Mouse (Mus musculus) gastrocnemius, adult 18-20 months (tissue): ENCODE measurements at regions not wholly inside any gene's neighbourhood (a gene's known extent, or its start where the extent isn't known, plus 50 kb on each side); places are given as distances from the start of the nearest gene placed in this dataset.
A peak's percentile ranks its signal among the peaks of the same experiment; 100 is the strongest.

ENCODE experiments used
- DNase-seq: peaks from one replicate; pipeline ENCODE4 v3.0.0; 2021; ENCODE audit warnings: low spot score

DNA sequence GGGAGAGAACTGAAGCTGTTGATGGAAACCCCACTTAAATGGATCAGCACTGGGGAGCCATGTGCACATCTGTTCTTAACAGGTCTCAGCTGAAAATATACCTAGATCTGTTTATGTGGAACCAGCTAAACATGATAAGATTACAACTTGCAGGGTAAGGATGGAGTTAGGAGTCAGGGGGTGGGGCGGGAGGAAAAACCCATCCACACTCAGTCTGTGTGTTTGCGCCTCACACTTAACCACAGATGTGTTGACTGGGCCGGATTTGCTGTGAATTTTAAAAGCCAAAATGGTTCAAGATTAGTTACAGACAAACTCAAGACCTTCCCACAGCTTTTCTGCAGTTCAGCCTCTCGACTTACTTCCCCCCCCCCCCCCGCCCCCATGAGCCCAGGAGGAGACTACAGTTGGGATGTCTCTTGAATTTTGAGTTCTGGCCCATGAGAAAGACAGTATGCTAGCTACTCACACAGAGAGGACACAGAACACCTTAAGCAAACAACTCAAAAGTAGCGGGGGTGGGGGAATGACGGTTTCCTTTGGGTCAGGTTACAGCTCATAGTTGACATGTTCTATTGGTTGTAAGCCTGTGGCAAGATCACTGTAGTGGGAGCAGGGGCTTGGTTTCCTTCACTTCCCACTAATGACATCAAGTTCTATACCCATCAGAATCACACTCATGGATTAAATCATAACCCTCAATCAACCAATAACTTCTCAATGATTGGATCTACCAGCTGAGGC, 209.1 kb downstream of the Bcl2l11 start:
- DNase-seq: no peak

GRCm38 (mm10) chr2:128337192-128337591, 211.4 kb downstream of the Bcl2l11 start:
- DNase-seq: no peak

GRCm38 (mm10) chr2:128337791-128338190, 212.0 kb downstream of the Bcl2l11 start:
- DNase-seq: no peak

DNA sequence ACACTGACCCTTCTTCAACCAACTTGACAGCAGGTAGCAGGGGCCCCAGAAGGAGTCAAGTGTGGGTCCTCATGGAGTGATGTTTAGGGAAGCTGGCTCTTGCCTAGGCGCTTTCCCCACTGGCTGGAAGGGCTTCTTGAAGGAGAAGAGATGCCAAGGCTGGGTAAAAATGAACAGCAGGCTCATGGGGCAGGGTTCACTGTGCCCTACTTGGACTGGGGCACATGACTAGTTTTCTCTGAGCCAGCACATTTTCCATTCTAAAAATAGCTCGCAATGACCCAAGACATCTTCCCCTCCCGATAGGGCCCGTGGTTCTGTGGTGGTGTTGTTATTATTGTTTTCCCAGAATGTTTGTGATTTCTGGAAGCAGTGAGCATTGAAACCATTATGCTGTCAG, 212.6 kb downstream of the Bcl2l11 start:
- peak; percentile 79 for DNase-seq

DNA sequence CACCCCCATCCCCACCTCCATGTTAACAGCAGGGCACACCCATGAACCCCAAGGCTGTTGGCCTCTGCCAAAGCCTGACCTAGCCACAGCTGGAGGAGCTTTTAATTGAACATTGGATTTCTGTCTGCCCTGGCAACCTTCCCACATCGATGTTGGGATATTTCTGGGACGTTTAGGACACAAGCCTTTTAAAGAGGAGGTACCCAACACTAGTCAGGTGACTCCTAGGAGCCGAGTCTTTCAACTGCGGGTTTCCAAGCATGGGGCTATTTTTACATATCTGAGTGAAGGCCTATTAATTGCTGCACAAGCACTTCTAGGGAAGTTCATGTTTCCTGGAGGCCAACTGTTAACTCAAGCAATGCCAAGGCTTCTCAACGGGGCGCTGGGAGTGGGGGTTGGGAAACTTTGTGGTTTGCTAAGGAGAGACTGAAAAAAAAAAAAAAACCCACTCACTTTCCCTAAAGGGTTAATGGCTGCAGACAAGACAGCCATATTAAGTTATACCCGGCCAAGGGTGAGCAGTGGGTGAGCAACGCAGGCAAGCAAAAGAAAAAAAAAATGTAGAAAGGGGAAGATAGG, 213.3 kb downstream of the Bcl2l11 start:
- peak; percentile 70 for DNase-seq

GRCm38 (mm10) chr2:128339643-128340487, 214.0 kb downstream of the Bcl2l11 start:
- DNase-seq: peak; percentile 28

DNA sequence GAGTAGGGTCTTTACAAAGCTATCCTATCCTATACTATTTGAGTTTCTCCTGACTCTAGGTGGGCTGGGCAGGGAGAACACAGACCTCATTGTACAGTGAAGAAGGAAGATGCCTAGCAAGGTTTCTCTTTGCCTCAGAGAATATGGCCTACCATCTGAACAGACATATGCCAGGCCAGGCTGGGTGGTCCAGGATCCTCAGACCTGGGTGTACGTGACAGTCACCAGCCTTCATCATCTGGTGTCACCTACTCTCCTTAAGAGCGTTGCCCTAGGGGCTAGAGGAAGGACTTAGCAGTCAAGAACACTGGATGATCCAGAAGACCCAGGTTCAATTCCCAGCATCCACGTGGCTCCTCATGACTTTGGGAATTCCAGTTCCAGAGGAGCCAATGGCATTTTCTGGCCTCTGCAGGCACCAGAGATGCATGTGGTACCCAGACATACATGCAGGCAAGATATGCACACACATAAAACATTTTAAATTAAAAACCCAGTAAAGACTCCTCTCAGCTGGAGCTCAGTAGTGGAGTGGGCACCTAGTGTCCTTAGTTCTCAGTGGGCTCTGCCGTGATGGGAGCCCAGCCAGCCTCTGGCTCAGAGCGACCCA, 214.9 kb downstream of the Bcl2l11 start:
- DNase-seq: no peak

DNA sequence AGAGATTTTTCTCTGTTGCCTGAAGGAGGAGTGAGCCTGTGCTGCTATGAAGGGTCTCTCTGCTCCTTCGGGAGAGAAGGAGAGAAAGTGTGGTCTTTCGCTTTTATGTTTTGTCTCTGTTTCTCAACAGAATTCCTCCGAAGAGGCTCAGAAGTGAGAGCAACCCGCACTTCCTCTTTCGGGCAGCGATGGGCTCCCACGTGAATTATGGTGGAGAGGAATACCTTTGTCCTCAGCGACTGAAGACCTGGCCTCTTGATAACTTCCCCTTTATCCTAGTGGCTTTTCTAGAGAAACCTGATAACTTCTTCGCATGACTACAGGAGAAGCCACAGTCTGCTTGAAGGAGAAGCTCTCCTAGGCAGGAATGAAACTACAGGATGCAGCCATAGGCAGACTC, 216.4 kb downstream of the Bcl2l11 start:
- DNase-seq: no peak

DNA sequence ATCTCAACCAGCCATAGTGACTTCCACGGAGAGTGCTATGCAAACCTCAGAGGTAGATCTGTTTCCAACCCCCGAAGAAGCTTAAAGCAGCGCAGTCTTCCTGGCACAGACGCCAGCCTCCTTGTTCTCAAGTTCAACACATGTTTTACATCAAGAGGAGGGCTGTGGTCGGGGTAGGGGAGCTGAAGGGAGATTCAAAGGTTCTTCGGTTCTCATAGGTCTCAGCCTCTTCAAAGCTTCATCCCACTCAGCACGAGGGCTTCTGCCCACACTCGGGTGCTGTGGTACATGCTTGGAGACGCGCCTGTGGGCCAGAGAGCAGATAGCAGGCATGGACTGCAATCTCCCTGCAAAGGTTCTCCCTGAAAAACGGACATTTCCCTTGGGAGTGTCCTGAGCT, 219.7 kb downstream of the Bcl2l11 start:
- DNase-seq: no peak

- no peak for DNase-seq
Measured at GRCm38 (mm10) chr2:128348556-128348955, 222.7 kb downstream of the Bcl2l11 start.

- no peak for DNase-seq
Measured at GRCm38 (mm10) chr2:128351405-128351804, 225.6 kb downstream of the Bcl2l11 start.

- no peak for DNase-seq
Measured at GRCm38 (mm10) chr2:128352533-128352932, 226.7 kb downstream of the Bcl2l11 start.

DNA sequence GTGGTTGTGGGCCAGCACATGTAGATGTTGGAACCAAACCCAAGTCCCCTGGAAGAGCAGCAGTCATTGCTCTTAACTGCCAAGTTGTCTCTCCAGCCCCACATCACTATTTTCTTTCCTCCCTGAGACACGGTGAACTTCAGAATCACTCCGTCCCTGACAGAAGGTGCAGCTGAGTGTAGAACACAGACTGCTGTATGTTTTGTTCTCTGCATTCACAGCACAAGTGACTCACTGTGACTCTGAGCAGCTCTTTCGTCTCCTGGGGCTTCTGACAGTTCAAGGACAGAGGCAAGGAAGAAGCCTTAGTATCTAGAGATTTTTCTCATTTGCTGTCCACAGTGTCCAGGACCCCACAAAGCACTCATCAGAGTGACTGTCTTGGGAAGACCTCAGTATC, 227.6 kb downstream of the Bcl2l11 start:
- DNase-seq: no peak

- DNase-seq: no peak
Measured at GRCm38 (mm10) chr2:128356326-128356725, 230.5 kb downstream of the Bcl2l11 start.

DNA sequence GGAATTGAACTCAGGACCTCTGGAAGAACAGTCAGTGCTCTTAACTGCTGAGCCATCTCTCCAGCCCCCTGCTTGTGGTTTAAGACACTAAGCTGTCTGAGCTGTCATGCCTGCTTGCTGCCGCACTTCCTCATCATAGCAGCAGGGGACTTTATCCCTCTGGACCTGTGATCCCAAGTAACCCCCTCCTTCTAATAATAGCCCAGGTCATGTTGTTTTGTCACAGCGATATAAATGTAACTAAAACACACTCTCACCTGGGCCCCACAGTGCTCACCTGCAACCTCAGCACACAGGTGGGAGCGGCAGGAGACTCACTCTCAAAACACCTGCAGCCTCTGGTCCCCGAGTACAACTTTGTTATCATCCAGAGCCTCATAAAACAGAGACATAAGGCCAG, 231.9 kb upstream of the Spdye4c start:
- no peak for DNase-seq

DNA sequence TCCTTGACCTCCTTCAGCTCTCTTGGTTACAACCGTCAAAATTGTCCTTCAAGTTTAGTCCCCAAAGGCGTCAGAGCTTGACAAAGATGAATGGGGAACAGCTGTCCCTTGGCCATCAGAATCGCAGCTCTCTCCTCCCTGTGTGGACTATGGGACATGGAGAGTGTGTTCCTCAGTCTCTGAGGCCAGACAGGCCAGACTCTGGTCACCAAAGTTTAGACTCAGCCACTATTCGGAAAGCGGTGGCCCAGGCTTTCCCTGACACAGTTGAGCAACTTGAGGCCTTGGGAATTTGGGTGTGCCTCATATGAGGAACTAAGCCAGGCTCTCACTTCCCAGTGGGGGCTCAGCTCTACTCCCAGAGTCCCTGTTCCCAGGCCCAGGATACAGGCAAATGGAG, 230.5 kb upstream of the Spdye4c start:
- peak; percentile 59 for DNase-seq

DNA sequence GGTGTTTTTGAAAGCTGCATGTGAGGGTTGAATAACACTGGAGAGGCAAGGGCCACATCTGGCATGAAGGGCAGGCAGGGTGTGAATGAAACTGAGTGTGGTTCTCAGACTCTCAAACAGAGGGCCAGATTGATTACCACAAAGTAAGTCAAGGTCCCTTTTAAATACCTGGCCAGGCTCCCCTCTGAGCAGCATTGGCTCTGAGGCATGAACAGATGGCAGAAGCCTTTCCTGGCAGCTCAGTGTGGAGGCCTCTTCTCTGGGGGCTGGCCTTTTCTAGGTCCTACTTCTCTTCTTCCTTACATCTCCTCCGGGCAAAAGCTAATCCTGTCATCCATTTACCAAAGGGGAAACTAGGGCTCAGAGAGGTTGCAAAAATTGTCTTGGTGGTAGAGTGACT, 229.6 kb upstream of the Spdye4c start:
- DNase-seq: no peak

- DNase-seq: peak; percentile 57
Measured at GRCm38 (mm10) chr2:128364161-128364560, 226.8 kb upstream of the Spdye4c start.

- DNase-seq: no peak
Measured at GRCm38 (mm10) chr2:128365004-128365403, 226.0 kb upstream of the Spdye4c start.

- DNase-seq: no peak
Measured at GRCm38 (mm10) chr2:128365775-128366174, 225.2 kb upstream of the Spdye4c start.

DNA sequence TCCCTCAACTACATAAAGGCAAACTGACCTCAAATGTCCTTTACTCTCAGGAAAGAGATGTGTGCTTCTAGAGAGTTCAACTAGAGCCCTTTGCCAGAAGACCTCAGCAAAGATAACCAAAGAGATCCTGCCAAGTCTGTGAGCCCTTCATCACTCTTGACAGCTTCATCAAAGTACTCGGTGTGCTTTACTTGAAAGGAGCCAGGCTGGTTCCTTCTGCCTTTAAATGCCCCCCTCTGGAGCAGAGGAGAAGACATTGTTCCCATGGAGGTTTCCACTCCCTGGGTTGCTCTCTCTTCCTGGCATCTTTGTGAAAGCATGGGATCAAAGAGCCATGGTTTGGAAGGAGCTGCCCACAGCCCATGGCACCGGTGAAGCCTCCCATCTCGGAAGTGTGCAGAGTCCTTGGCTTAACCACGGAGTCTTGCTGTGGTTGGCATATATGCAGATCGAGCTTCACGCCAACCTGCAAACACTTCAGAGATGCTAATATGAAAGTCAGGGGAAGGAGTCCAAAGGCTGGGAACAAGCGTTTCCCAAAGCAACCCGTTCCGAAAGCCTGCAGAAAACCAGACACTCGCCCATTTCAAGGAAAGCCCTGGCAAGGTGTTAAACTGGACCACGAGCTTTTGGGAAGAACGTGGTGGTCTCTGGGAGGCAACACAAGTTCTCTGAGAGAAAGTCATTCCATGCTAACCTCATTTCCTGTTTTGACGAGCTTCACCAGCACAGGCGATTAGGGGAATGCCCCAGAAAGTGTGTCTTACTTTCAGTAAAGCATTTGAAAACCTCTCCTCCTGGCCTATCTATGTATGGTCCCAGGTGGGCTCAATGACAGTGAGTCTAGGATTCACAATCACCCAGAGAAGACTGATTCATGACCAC, 223.5 kb upstream of the Spdye4c start:
- peak; percentile 20 for DNase-seq
